Mouse (Mus musculus) layer of hippocampus, postnatal 25 days (tissue): ENCODE data around the gene Leo1. TPM values are rescaled to one million over a fixed set of nuclear protein-coding genes. Genes with fewer than 3 reads are reported as not detected.
"Not testable (repeated sequence)": the region's sequence is repeated elsewhere in the genome, so short reads cannot be mapped to it uniquely, and the experiment has no call there.

Experiments used
- DNase-seq, 2 experiments: peaks; one replicate each; pipeline ENCODE4 v3.0.0; 2022; ENCODE audit warnings: mixed read lengths in 2 of 2, low spot score in 1 of 2; ENCODE audit errors: extremely low spot score in 1 of 2
- total RNA-seq, 2 experiments: library from RNA; stranded (reverse); gene quantifications; 2 replicates each; pipeline ENCODE4 v1.2.3; 2021

The Leo1 gene
- total RNA-seq, 2 experiments from 2014 or later, result 21.7 to 23.3 TPM

- peak in 1 of 2 experiments; percentile 16 for DNase-seq
Measured at GRCm38 (mm10) chr9:75463050-75463660, 21.8 kb downstream of the Leo1 start.

GRCm38 (mm10) chr9:75465856-75466255 lies 24.5 kb downstream of the Leo1 start:
- no peak for DNase-seq

GRCm38 (mm10) chr9:75466641-75467040 lies 25.3 kb downstream of the Leo1 start:
- DNase-seq, result no peak

GRCm38 (mm10) chr9:75467581-75467980 lies 26.3 kb downstream of the Leo1 start:
- no peak for DNase-seq

GRCm38 (mm10) chr9:75468297-75468696 lies 27.0 kb downstream of the Leo1 start:
- no peak for DNase-seq

- no peak for DNase-seq
Measured at GRCm38 (mm10) chr9:75477212-75477611, 35.9 kb downstream of the Leo1 start.

GRCm38 (mm10) chr9:75479106-75479725 lies 37.9 kb downstream of the Leo1 start:
- no peak for DNase-seq

- no peak for DNase-seq
Measured at GRCm38 (mm10) chr9:75480536-75481075, 39.3 kb downstream of the Leo1 start.

GRCm38 (mm10) chr9:75485231-75485630 lies 43.9 kb downstream of the Leo1 start:
- no peak for DNase-seq

- DNase-seq, result not testable (repeated sequence)
Measured at GRCm38 (mm10) chr9:75488255-75488654, 46.9 kb downstream of the Leo1 start.

GRCm38 (mm10) chr9:75494407-75495005 lies 53.2 kb downstream of the Leo1 start:
- DNase-seq, result peak; percentile 31

GRCm38 (mm10) chr9:75495945-75496344 lies 54.6 kb downstream of the Leo1 start:
- DNase-seq, result no peak

GRCm38 (mm10) chr9:75498571-75498970 lies 57.2 kb downstream of the Leo1 start:
- no peak for DNase-seq

- no peak for DNase-seq
Measured at GRCm38 (mm10) chr9:75504311-75504710, 63.0 kb downstream of the Leo1 start.

- DNase-seq, result no peak
Measured at GRCm38 (mm10) chr9:75511236-75511939, 70.1 kb downstream of the Leo1 start.

- DNase-seq, result peak in 1 of 2 experiments; percentile 36
Measured at GRCm38 (mm10) chr9:75515464-75516113, 74.3 kb downstream of the Leo1 start.
